Mouse (Mus musculus): ENCODE results near the gene Sdad1. TPM values are rescaled to one million over a fixed set of nuclear protein-coding genes. Genes with fewer than 3 reads are reported as not detected.
A peak's percentile ranks its signal among the peaks of the same experiment; 100 is the strongest.

Gene Sdad1
- total RNA-seq, 1 experiment from 2014 or later: 36.1 TPM

- DNase-seq: peak; percentile 86
These were observed 1.9 kb upstream of the Sdad1 start for GRCm38 (mm10) chr5:92312046-92312715.

GRCm38 (mm10) chr5:92304291-92304690 is 6.0 kb downstream of the Sdad1 start:
- no peak for DNase-seq

DNA sequence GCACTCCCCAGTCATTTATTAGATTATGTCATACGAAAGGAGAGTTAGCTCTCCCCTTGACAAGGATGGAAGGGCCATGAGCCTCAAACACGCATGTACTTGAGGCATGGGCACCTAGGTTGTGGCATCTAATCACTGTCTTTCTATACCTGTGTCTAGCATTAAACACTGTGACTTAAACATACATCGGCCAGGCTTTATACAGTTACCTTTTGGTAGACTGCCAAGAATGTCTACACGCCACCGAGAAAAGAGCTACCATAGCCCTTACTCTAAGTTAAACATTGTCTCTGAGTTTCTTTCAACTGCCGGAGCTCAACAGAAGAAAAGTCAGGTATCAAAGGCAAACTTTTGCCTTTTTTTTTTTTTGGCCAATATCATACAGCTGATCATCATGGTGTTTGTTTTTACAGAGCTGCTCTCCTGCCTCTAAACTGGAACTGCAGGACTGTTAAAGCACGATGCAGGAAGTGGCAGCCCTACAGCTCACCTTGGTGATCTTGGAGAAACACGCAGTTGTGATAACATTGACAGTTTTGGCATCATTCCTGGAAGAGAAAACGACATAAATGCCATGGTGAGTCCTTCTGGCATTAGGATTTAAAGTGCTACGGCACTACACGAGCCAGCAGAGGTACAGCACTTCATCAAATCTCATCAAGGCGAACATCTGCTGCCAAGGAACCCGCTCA is 8.0 kb downstream of the Sdad1 start:
- no peak for DNase-seq

DNA sequence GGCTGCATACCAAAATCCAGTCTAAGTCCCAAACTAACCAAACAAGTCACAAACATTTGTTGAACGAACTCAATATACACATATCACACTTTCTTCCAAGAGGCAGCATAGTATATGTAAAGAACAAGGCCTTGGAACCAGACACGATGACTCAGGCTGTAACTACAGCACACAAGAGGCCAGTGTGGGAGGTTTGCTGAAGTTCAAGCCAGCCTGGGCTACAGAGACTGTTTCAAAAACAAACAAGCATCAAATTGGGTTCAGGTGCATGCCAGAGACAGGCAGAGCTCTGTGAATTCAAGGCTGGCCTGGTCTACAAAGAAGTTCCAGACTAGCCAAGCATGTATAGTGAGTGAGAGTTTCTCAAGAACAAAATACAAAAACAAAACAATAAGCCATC is 15.8 kb downstream of the Sdad1 start:
- no peak for DNase-seq

GRCm38 (mm10) chr5:92291652-92292414 is 18.4 kb downstream of the Sdad1 start:
- DNase-seq: no peak

DNA sequence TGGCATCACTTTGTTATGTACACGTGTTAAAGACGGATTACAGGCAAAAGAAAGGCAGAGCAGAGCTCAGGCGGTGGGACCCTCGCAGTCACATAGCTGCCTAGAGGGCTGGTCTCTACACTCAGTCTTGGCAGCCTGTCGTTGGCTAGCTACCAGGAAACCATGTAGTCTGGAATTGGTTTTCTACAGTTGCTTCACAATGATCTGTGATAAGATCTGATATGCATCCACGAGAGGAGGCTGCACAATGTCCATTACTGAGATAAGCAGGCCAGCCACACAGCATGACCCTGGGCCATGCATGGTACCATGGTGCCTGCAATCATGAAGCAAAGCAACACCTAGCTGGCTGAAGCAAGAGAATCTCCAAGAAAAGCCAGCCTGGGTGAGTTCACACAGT is 22.4 kb downstream of the Sdad1 start:
- no peak for DNase-seq

DNA sequence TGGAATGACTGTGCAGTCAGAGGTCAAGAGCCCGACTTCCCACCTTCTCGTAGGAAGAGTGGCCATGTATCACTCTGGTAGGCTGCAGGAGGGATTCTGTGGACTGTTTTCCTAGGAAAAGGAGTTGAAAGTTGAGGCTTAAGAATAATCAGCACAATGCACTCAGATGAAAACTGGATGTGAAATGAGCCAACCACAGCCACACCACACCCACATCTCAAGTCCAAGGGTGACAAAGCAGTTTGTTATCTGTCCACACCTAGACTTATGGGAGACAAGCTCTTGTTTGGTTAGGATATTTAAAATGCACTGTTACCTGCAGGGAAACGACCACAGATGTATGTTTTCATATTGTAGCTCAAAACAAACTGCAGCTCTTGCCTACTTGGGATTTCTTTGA is 27.2 kb downstream of the Sdad1 start:
- DNase-seq: no peak

- peak; percentile 41 for DNase-seq
These were observed 27.7 kb downstream of the Sdad1 start for GRCm38 (mm10) chr5:92282571-92282970.

- no peak for DNase-seq
These were observed 31.2 kb downstream of the Sdad1 start for GRCm38 (mm10) chr5:92278942-92279537.

DNA sequence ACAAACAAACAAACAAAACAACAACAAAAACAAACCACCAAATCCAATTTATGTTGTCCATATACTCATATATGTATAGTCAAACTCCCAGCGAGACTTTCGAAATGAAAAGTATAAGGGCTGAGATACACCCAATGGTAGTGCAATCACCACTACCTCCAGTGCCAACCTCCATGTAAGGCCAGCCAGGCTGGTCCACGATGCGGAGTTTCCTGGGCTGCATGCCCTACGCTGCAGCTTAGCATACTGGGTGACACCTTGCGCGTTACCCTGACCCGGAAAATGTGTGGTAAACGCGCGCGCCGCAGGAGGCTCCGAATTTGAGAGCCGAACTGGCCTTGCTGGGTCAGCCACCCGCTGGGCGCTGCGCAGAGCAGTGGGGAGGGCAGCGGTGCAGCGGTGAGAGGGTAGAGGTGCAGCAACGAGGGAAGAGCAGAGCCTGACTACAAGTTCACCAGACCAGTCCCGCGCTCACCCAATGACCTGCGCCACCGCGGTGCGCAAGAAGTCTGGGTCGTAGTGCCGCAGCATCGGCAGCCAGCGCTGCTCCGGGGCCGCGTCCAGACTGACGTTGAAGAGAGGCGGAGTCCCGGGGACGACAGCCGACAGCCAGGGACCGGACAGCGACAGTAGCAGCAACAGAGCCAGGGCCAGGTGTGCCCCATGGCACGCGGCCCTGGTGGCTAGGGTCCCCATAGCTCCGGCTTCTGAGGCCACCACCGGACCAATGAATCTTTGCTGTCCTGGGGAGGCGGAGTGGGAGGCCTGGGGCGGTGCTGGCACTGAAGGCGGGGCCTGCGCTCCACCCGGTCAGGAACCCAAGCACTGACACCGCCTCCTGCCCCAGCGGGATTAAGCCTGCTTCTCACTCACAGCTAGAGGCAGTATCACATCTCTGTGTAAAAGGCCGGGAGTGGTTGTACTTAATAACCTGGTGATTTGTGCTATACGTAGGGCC is 32.6 kb downstream of the Sdad1 start, which contains the start of gene Naaa:
Naaa (minus strand) TSS at position 734 of the 958 bp plus-strand sequence.
- peak; percentile 86 for DNase-seq

DNA sequence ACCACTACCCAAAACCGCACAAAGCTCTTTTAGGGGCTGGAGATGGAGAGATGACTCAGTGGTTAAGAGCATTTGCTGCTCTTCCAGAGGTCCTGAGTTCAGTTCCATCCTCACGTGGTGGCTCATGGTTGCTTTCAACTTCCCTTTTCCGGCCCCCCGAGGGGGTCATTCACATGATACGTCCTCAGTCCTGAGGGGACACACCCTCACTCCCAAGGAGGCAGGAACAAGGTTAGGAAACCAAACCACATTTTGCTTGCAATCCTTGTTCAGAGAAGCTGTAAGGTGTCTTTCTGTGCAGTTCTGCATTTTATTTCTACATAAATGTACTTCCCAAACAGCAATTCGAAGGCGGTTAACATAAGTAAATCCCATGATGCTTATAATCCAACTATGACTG is 39.8 kb downstream of the Sdad1 start:
- DNase-seq: no peak

GRCm38 (mm10) chr5:92263761-92264359 is 46.4 kb downstream of the Sdad1 start:
- peak; percentile 37 for DNase-seq

DNA sequence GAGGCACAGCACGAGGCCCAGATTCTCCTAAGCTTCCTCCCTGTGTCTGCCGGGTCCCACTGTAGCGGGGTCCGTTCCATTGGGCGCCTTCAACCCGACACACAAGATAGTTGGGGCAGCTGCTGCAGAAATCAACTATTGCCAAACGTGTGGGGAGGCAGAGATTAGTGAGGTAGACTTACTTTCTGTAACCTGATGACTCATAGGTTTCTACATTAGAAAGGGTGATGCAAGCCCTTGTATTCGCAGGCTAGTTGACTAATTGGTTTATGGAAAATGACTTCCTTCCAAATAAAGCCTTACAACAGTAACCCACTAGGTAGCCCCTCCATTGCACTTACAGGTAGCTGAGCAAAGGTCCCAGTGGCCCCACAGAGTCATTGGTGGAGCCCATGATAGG is 47.6 kb downstream of the Sdad1 start:
- no peak for DNase-seq

- no peak for DNase-seq
These were observed 54.1 kb downstream of the Sdad1 start, which contains the start of gene Ppef2 for GRCm38 (mm10) chr5:92256218-92256617. Gene Ppef2, minus strand, starts transcription at chr5:92256278.

- DNase-seq: no peak
These were observed 55.8 kb downstream of the Sdad1 start for GRCm38 (mm10) chr5:92254476-92254875.

GRCm38 (mm10) chr5:92252797-92253343 is 57.4 kb downstream of the Sdad1 start:
- DNase-seq: no peak

- no peak for DNase-seq
These were observed 58.2 kb downstream of the Sdad1 start for GRCm38 (mm10) chr5:92252031-92252430.

DNA sequence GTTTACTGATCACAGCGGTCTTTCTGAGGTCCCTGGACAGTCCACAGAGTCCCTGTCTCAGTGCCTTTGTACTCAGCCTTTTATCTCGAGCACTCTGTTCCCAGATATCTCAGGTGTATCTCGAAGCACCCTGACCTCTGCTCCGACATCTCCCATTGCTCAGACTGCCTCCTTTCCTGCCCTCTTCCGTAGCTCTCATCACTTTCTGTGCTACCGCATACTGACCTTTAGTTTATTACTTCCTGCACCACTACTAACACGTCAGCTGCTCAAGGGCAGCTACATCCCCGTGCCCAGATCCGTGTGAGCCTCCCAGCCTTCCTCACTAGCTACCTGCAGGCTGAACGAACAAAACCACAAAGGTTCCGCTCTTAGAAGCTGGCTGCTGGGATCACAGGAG is 61.7 kb downstream of the Sdad1 start:
- DNase-seq: no peak

DNA sequence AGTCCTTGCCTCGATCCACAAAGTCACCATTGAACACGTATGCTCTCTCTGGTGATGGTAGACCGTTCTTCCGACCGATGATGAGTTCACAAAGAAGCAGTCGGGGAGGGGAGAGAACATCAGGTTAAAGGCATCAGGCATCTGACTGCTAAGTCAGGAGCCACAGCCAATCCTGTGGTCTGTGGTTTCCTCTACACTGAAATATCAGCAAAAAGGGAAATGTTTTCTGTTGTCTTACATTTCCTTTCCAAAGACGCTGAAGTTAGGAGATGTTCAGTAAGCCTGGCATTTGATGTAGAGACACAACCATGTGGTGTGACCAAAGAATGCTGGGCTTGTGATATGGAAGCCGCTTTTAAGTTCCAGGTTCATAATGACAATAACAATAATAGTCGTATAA is 64.8 kb downstream of the Sdad1 start:
- no peak for DNase-seq

GRCm38 (mm10) chr5:92244900-92245299 is 65.4 kb downstream of the Sdad1 start:
- no peak for DNase-seq

- DNase-seq: no peak
These were observed 69.5 kb downstream of the Sdad1 start for GRCm38 (mm10) chr5:92240769-92241168.

Data from adrenal gland, postnatal 25 days (tissue).